Comparison of ENCODE assay signal across 23 mouse cellular contexts in the genomic region with DNA sequence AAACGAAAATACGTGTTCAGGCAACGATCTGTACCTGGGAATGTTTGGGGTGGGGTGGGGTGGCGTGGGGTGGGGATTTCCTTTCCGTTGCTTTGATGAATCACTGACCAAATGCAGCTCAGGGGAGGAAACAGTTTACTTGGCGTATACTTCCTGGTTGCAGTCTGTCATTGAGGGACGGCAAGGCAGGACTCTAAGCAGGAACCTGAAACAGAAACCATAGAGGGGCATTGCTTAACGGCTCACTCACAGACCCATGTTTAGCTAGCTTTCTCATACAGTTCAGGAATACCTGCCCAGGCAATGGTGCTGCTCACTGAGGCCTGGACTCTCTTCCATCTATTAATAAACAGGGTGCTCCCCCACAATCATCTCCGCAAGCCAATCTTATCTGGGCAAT. TPM values are rescaled to one million over a fixed set of nuclear protein-coding genes. Genes with fewer than 3 reads are reported as not detected.
A peak's percentile ranks its signal among the peaks of the same experiment; 100 is the strongest.
DNase-seq lines count a peak whose midpoint lies in the region; ATAC-seq and TF ChIP-seq lines count a peak whose summit lies in the region.
"Had no signal": no experiment of that assay in that cellular context is flagged by ENCODE, and none has a peak within 500 bp of the region (broad histone marks: within the 10 kb centered on the region; RNA-seq: fewer than 3 reads in every experiment).

No protein-coding gene starts in this region.

- peak; percentile 49 for DNase-seq in midbrain, embryonic 11.5 days (ENCODE audit: low spot score, missing footprints)
- no peak for DNase-seq in hindbrain, postnatal 0 days (ENCODE audit: low spot score)
- DNase-seq in urinary bladder, postnatal 25 days (ENCODE audit: low spot score) = no peak
- DNase-seq in neural tube, embryonic 10.5 days (ENCODE audit: extremely low spot score, low spot score) = no peak
- DNase-seq: adrenal gland, postnatal 10 days; cerebellum, adult 8-10 months; cerebellum, postnatal 36 days; heart, postnatal 4 days; kidney, adult 9 months; kidney, postnatal 14 days; lung, embryonic 14.5 days; lung, postnatal 4 days; right cerebral cortex, postnatal 4 days; thymus, adult 2 months had no signal

- H3K27me3 ChIP-seq in midbrain, embryonic 11.5 days (ENCODE audit: control insufficient read depth, insufficient read depth, low read length) = no peaks in the 10 kb centered on the region
- H3K27me3 ChIP-seq in midbrain, embryonic 13.5 days = no peaks in the 10 kb centered on the region
- no peaks in the 10 kb centered on the region for H3K27me3 ChIP-seq in hindbrain, postnatal 0 days (ENCODE audit: insufficient read depth, low read length)
- H3K27me3 ChIP-seq: limb, embryonic 13.5 days; midbrain, embryonic 12.5 days; neural tube, embryonic 13.5 days had no signal

- H3K4me3 ChIP-seq in midbrain, embryonic 11.5 days (ENCODE audit: low read depth, low read length) = no peak overlapping the region
- H3K4me3 ChIP-seq in midbrain, embryonic 13.5 days (replicated peaks) = no peak overlapping the region
- H3K4me3 ChIP-seq in hindbrain, postnatal 0 days (ENCODE audit: low read length) = no peak overlapping the region
- H3K4me3 ChIP-seq: limb, embryonic 13.5 days; midbrain, embryonic 12.5 days; neural tube, embryonic 13.5 days had no signal

- ATAC-seq in midbrain, embryonic 11.5 days (ENCODE audit: low FRiP score) = no peak
- no peak for ATAC-seq in midbrain, embryonic 13.5 days
- peak; percentile 35; the same call in 1 of the 2 replicates for ATAC-seq in erythroblast, adult 5-6 weeks (replicated peaks; ENCODE audit: low FRiP score, poor library complexity, severe bottlenecking)
- ATAC-seq in monocyte, adult 5-6 weeks (replicated peaks; ENCODE audit: insufficient number of reproducible peaks, low FRiP score, low TSS enrichment, poor library complexity, severe bottlenecking) = peak; percentile 97
- no peak for ATAC-seq in hindbrain, postnatal 0 days
- ATAC-seq: forebrain, embryonic 16.5 days had no signal

- H3K4me2 ChIP-seq in midbrain, embryonic 11.5 days = no peak overlapping the region
- no peak overlapping the region for H3K4me2 ChIP-seq in midbrain, embryonic 13.5 days (replicated peaks)
- H3K4me2 ChIP-seq in hindbrain, postnatal 0 days (ENCODE audit: low read depth, low read length) = no peak overlapping the region
- H3K4me2 ChIP-seq: hindbrain, embryonic 14.5 days; limb, embryonic 13.5 days; lung, embryonic 14.5 days; midbrain, embryonic 12.5 days; neural tube, embryonic 13.5 days had no signal

- no peaks in the 10 kb centered on the region for H3K36me3 ChIP-seq in midbrain, embryonic 11.5 days (ENCODE audit: control insufficient read depth, insufficient read depth, low read length)
- no peaks in the 10 kb centered on the region for H3K36me3 ChIP-seq in midbrain, embryonic 13.5 days
- H3K36me3 ChIP-seq in hindbrain, postnatal 0 days (ENCODE audit: insufficient read depth, low read length) = no peaks in the 10 kb centered on the region
- H3K36me3 ChIP-seq: limb, embryonic 13.5 days; midbrain, embryonic 12.5 days; neural tube, embryonic 13.5 days had no signal

- TF ChIP-seq CTCF in hindbrain, postnatal 0 days (IDR thresholded peaks at IDR 0.05; ENCODE audit: low read depth) = no peak

- no peak overlapping the region for H3K27ac ChIP-seq in midbrain, embryonic 11.5 days (ENCODE audit: low read depth, low read length)
- H3K27ac ChIP-seq in midbrain, embryonic 13.5 days = no peak overlapping the region
- H3K27ac ChIP-seq in hindbrain, postnatal 0 days = no peak overlapping the region
- H3K27ac ChIP-seq: hindbrain, embryonic 14.5 days; limb, embryonic 13.5 days; liver, embryonic 14.5 days; midbrain, embryonic 12.5 days; neural tube, embryonic 13.5 days had no signal

- no peaks in the 10 kb centered on the region for H3K9me3 ChIP-seq in midbrain, embryonic 11.5 days (ENCODE audit: control insufficient read depth, low read length)
- H3K9me3 ChIP-seq in midbrain, embryonic 13.5 days = no peaks in the 10 kb centered on the region
- H3K9me3 ChIP-seq in hindbrain, postnatal 0 days (ENCODE audit: low read length) = no peaks in the 10 kb centered on the region
- H3K9me3 ChIP-seq: limb, embryonic 13.5 days; midbrain, embryonic 12.5 days; neural tube, embryonic 13.5 days had no signal

- no peak overlapping the region for H3K9ac ChIP-seq in midbrain, embryonic 11.5 days (ENCODE audit: low read length)
- no peak overlapping the region for H3K9ac ChIP-seq in midbrain, embryonic 13.5 days (replicated peaks)
- H3K9ac ChIP-seq in hindbrain, postnatal 0 days (replicated peaks; ENCODE audit: low read length) = no peak overlapping the region
- H3K9ac ChIP-seq: hindbrain, embryonic 14.5 days; limb, embryonic 13.5 days; liver, embryonic 14.5 days; lung, embryonic 14.5 days; midbrain, embryonic 12.5 days; neural tube, embryonic 13.5 days had no signal

- 85% methylated on average over 9 of the region's 9 CpGs for WGBS in midbrain, embryonic 11.5 days
- 88% methylated on average over 9 of the region's 9 CpGs for WGBS in midbrain, embryonic 13.5 days
- WGBS in hindbrain, postnatal 0 days = 89% methylated on average over 9 of the region's 9 CpGs

- H3K4me1 ChIP-seq in midbrain, embryonic 11.5 days (ENCODE audit: control insufficient read depth, insufficient read depth, low read length) = no peaks in the 10 kb centered on the region
- no peaks in the 10 kb centered on the region for H3K4me1 ChIP-seq in midbrain, embryonic 13.5 days (replicated peaks)
- no peaks in the 10 kb centered on the region for H3K4me1 ChIP-seq in hindbrain, postnatal 0 days (ENCODE audit: insufficient read depth, low read length)
- H3K4me1 ChIP-seq: limb, embryonic 13.5 days; midbrain, embryonic 12.5 days; neural tube, embryonic 13.5 days had no signal

RNA-seq across cellular contexts. Expression of a gene that starts 55.1 kb away (rescaled TPM):
- 26.2 and 26.9 TPM in 2 replicates for polyA plus RNA-seq in midbrain, embryonic 11.5 days (2014; fragmentation: Nextera tagmentation; extraction: Ambion mirVana)
- polyA plus RNA-seq in midbrain, embryonic 13.5 days (2015; fragmentation: Nextera tagmentation; extraction: Ambion mirVana) = 45.5 and 46.5 TPM in 2 replicates
- 250 and 267 TPM in 2 replicates for total RNA-seq in erythroblast, adult 5-6 weeks (2015; ENCODE audit: low replicate concordance)
- 332 and 572 TPM in 2 replicates for total RNA-seq in erythroblast, adult 5-6 weeks (2017; ENCODE audit: low replicate concordance)
- 8.0 to 34.0 TPM (median 20.6 TPM) in 3 replicates for total RNA-seq in monocyte, adult 5-6 weeks (2017)
- total RNA-seq in hindbrain, postnatal 0 days (2014; rRNA removed) = 214 and 230 TPM in 2 replicates
- polyA plus RNA-seq in hindbrain, postnatal 0 days (2015; fragmentation: Nextera tagmentation; extraction: Ambion mirVana) = 94.2 and 103 TPM in 2 replicates

Comparison
In these comparisons a context has a peak if more than half of its experiments do, and no peak if none do; other contexts are left out.
1. ATAC-seq: peak in erythroblast, adult 5-6 weeks (single experiment) and monocyte, adult 5-6 weeks (single experiment); none in midbrain, embryonic 11.5 days (single experiment), midbrain, embryonic 13.5 days (single experiment) and hindbrain, postnatal 0 days (single experiment).